Mouse (Mus musculus) CH12.LX (cell line): ENCODE data around the gene Cmbl. TPM values are rescaled to one million over a fixed set of nuclear protein-coding genes. Genes with fewer than 3 reads are reported as not detected.
"Not testable (repeated sequence)": the region's sequence is repeated elsewhere in the genome, so short reads cannot be mapped to it uniquely, and the experiment has no call there.

Experiments
- DNase-seq: peaks from one replicate; pipeline ENCODE4 v3.0.0-alpha.2; 2013; ENCODE audit errors: extremely low read depth
- H3K27ac ChIP-seq: 2 replicates; pipeline ENCODE4 v1.5.1; 2012; ENCODE audit warnings: low read depth, mild to moderate bottlenecking, control low read depth, moderate library complexity; ENCODE audit not compliant: insufficient read depth
- H3K27me3 ChIP-seq: replicated peaks from 2 replicates; pipeline ENCODE3; 2012; ENCODE audit warnings: inconsistent platforms
- H3K36me3 ChIP-seq, 2 experiments: replicated peaks in 1 of 2; 2 replicates each; pipeline versions ENCODE3 to v1.6.1; 2012; ENCODE audit warnings: inconsistent platforms in 1 of 2, low read length in 1 of 2, mild to moderate bottlenecking in 1 of 2, mixed read lengths in 1 of 2, moderate library complexity in 1 of 2; ENCODE audit not compliant: control insufficient read depth in 1 of 2, insufficient read depth in 1 of 2
- H3K4me1 ChIP-seq, 2 experiments: 2 replicates each; pipeline ENCODE4 v1.6.1; 2012; ENCODE audit warnings: inconsistent platforms in 1 of 2, moderate library complexity in 1 of 2; ENCODE audit not compliant: insufficient read depth in 2 of 2, control insufficient read depth in 1 of 2
- H3K4me2 ChIP-seq: 2 replicates; pipeline ENCODE4 v1.6.1; 2012; ENCODE audit warnings: low read depth, mild to moderate bottlenecking, control low read depth; ENCODE audit not compliant: poor library complexity, insufficient read depth, severe bottlenecking
- H3K4me3 ChIP-seq, 3 experiments: fragments of 150-350 bp in 1 of 3; sonication (generic) in 1 of 3; replicated peaks in 1 of 3; 2 replicates each; pipeline versions ENCODE3 to v1.5.1; 2011 to 2012; ENCODE audit warnings: low read depth in 2 of 3, low read length in 2 of 3, mild to moderate bottlenecking in 2 of 3, moderate library complexity in 2 of 3, control low read depth in 1 of 3, improper control_type of control experiment in 1 of 3, inconsistent platforms in 1 of 3, mixed read lengths in 1 of 3; ENCODE audit not compliant: poor library complexity in 1 of 3
- H3K79me2 ChIP-seq: replicated peaks from 2 replicates; pipeline ENCODE4 v1.6.1; 2012; ENCODE audit warnings: mild to moderate bottlenecking, moderate library complexity; ENCODE audit not compliant: control insufficient read depth, poor library complexity, insufficient read depth, severe bottlenecking; ENCODE audit errors: extremely low read depth
- H3K9ac ChIP-seq: 2 replicates; pipeline ENCODE4 v1.6.1; 2012; ENCODE audit warnings: low read depth, mild to moderate bottlenecking, control low read depth, moderate library complexity; ENCODE audit not compliant: insufficient read depth
- H3K9me3 ChIP-seq: replicated peaks from 2 replicates; pipeline ENCODE3; 2012; ENCODE audit warnings: low read length, inconsistent platforms, mixed read lengths
- BHLHE40 ChIP-seq: IDR thresholded peaks from 2 replicates; pipeline ENCODE4 v1.6.1; 2011; ENCODE audit warnings: mild to moderate bottlenecking, low read depth, low read length, improper control_type of control experiment
- CHD1 ChIP-seq: IDR thresholded peaks from 2 replicates; pipeline ENCODE4 v1.6.1; 2012; ENCODE audit warnings: low read depth, low read length, improper control_type of control experiment, inconsistent platforms
- CHD2 ChIP-seq: IDR thresholded peaks from 2 replicates; pipeline ENCODE4 v1.6.1; 2011; ENCODE audit warnings: low read length, improper control_type of control experiment
- CTCF ChIP-seq, 2 experiments: IDR thresholded peaks in 1 of 2; conservative IDR thresholded peaks in 1 of 2; 2 replicates each; pipeline ENCODE4 v1.5.1; 2011 to 2012; ENCODE audit warnings: low read depth in 2 of 2, low read length in 2 of 2, improper control_type of control experiment in 1 of 2, inconsistent platforms in 1 of 2, mild to moderate bottlenecking in 1 of 2, moderate library complexity in 1 of 2
- E2F4 ChIP-seq: IDR thresholded peaks from 2 replicates; pipeline ENCODE4 v1.6.1; 2011; ENCODE audit warnings: low read depth, low read length, improper control_type of control experiment; ENCODE audit not compliant: insufficient replicate concordance
- EP300 ChIP-seq: IDR thresholded peaks from 2 replicates; pipeline ENCODE4 v1.6.1; 2011; ENCODE audit warnings: low read length, improper control_type of control experiment
- HCFC1 ChIP-seq: IDR thresholded peaks from 2 replicates; pipeline ENCODE4 v1.6.1; 2012; ENCODE audit warnings: low read depth, mild to moderate bottlenecking, inconsistent platforms, low read length, improper control_type of control experiment
- JUN ChIP-seq: IDR thresholded peaks from 2 replicates; pipeline ENCODE4 v1.6.1; 2011; ENCODE audit warnings: low read depth, mild to moderate bottlenecking, low read length, improper control_type of control experiment, moderate library complexity; ENCODE audit not compliant: insufficient read depth
- MAFK ChIP-seq: IDR thresholded peaks from 2 replicates; pipeline ENCODE4 v1.6.1; 2011; ENCODE audit warnings: low read length, improper control_type of control experiment; ENCODE audit not compliant: insufficient replicate concordance
- MAZ ChIP-seq: IDR thresholded peaks from 2 replicates; pipeline ENCODE4 v1.6.1; 2012; ENCODE audit warnings: low read depth, mild to moderate bottlenecking, inconsistent platforms, low read length, improper control_type of control experiment, moderate library complexity
- MEF2A ChIP-seq: IDR thresholded peaks from 2 replicates; pipeline ENCODE4 v1.6.1; 2014; ENCODE audit warnings: low read depth, mild to moderate bottlenecking, inconsistent platforms, low read length, improper control_type of control experiment, borderline replicate concordance
- MXI1 ChIP-seq: IDR thresholded peaks from 2 replicates; pipeline ENCODE4 v1.6.1; 2011; ENCODE audit warnings: mild to moderate bottlenecking, low read depth, low read length, improper control_type of control experiment
- NRF1 ChIP-seq: IDR thresholded peaks from 2 replicates; pipeline ENCODE4 v1.6.1; 2014; ENCODE audit warnings: low read depth, mild to moderate bottlenecking, inconsistent platforms, low read length, improper control_type of control experiment, moderate library complexity
- RCOR1 ChIP-seq: conservative IDR thresholded peaks from 2 replicates; pipeline ENCODE4 v1.6.1; 2012; ENCODE audit warnings: low read depth, mild to moderate bottlenecking, inconsistent platforms, low read length, improper control_type of control experiment
- SMC3 ChIP-seq: IDR thresholded peaks from 2 replicates; pipeline ENCODE4 v1.6.1; 2011; ENCODE audit warnings: low read depth, low read length, improper control_type of control experiment
- UBTF ChIP-seq: IDR thresholded peaks from 2 replicates; pipeline ENCODE4 v1.6.1; 2012; ENCODE audit warnings: low read depth, mild to moderate bottlenecking, inconsistent platforms, low read length, improper control_type of control experiment, moderate library complexity
- ZC3H11A ChIP-seq: IDR thresholded peaks from 2 replicates; pipeline ENCODE4 v1.6.1; 2012; ENCODE audit warnings: low read depth, mild to moderate bottlenecking, inconsistent platforms, low read length, improper control_type of control experiment
- dilution Hi-C: fragments of 300-500 bp; cut with MboI; formaldehyde crosslinking; loops from 2 replicates; pipeline ENCODE4 v1.14.3; 2020; ENCODE audit warnings: low sequenced_read_pairs; ENCODE audit not compliant: extremely low pct_unique_long_range_greater_than_20kb, extremely low pct_ligation_motif_present
- in situ Hi-C: fragments of 300-500 bp; cut with MboI; formaldehyde crosslinking; loops from 3 replicates; pipeline ENCODE4 v1.14.3; 2019; ENCODE audit warnings: low sequenced_read_pairs, low pct_ligation_motif_present, low pct_unique_long_range_greater_than_20kb, mixed read lengths
- polyA plus RNA-seq: library from polyadenylated mRNA; unstranded; fragments of >175 nt; gene quantifications from 2 replicates; pipeline ENCODE4 v1.2.1, GENCODE M21; 2012; ENCODE audit warnings: low read depth; ENCODE audit not compliant: insufficient read length
- total RNA-seq, 2 experiments: library from RNA; depleted of rRNA; stranded (reverse); fragments of 300-350 nt in 1 of 2; fragments of >200 nt in 1 of 2; gene quantifications; 2 replicates each; pipeline ENCODE4 v1.2.3; 2012 to 2014

Cmbl gene
- total and polyA plus RNA-seq, 3 experiments, result 0.27 TPM; not detected in 2

- Histone ChIP-seq H3K9ac (no peak overlapping the region), H3K4me2 (no peak overlapping the region), H3K36me3 (no peaks in the 10 kb centered on the region), H3K9me3 (no peaks in the 10 kb centered on the region), H3K27ac (no peak overlapping the region), H3K4me3 (no peak overlapping the region), H3K27me3 (no peaks in the 10 kb centered on the region), H3K79me2 (no peaks in the 10 kb centered on the region), H3K4me1 (peaks cover 0 to 16% of the 10 kb centered on the region in 2 experiments; a peak in 2 of 4 replicates)
- TF ChIP-seq E2F4, result no peak
- no peak for TF ChIP-seq RCOR1
- TF ChIP-seq JUN, result no peak
- TF ChIP-seq MEF2A, result no peak
- no peak for TF ChIP-seq EP300
- TF ChIP-seq UBTF, result no peak
- DNase-seq, result no peak
- in situ Hi-C loops (no loop called here), dilution Hi-C loops (no loop called here)
Observed at GRCm38 (mm10) chr15:31576076-31576475, 10.9 kb downstream of the Cmbl start.

- H3K79me2 ChIP-seq, H3K4me2 ChIP-seq, H3K9me3 ChIP-seq, H3K9ac ChIP-seq, H3K4me3 ChIP-seq, DNase-seq, H3K36me3 ChIP-seq, H3K27ac ChIP-seq, dilution Hi-C loops, H3K27me3 ChIP-seq: not testable (repeated sequence)
- in situ Hi-C loops, result loop anchor here (10.0 kb wide), 1 partner anchor 46 kb away; the partner anchor contains the start of gene March6
- peaks cover 10 to 19% of the 10 kb centered on the region in 2 experiments; a peak in 3 of 4 replicates for H3K4me1 ChIP-seq
Observed at GRCm38 (mm10) chr15:31581086-31581485, 15.9 kb downstream of the Cmbl start.

- Histone ChIP-seq H3K4me1 (peaks cover 10 to 25% of the 10 kb centered on the region in 2 experiments; a peak in 3 of 4 replicates), H3K27me3 (no peaks in the 10 kb centered on the region), H3K79me2 (no peaks in the 10 kb centered on the region), H3K27ac (no peak overlapping the region), H3K9ac (no peak overlapping the region)
- DNase-seq, result no peak
- TF ChIP-seq RCOR1, result no peak
- TF ChIP-seq ZC3H11A, result no peak
- TF ChIP-seq HCFC1, result no peak
- TF ChIP-seq MEF2A, result no peak
- no peak for TF ChIP-seq SMC3
- no peak for TF ChIP-seq BHLHE40
- TF ChIP-seq CHD1, result no peak
- no peak for TF ChIP-seq CHD2
- TF ChIP-seq MXI1, result no peak
- no peak for TF ChIP-seq UBTF
- no peak for TF ChIP-seq CTCF (conservative IDR thresholded peaks at IDR 0.05 in 1 of 2, IDR thresholded peaks at IDR 0.05 in 1 of 2; ENCODE audit: low read depth in 2 of 2, low read length in 2 of 2)
- no peak for TF ChIP-seq MAZ
- no peak for TF ChIP-seq NRF1
- no peak for TF ChIP-seq MAFK
- TF ChIP-seq, all 38 proteins: peak for 0
- Histone ChIP-seq H3K4me3 (no peak overlapping the region), H3K36me3 (no peaks in the 10 kb centered on the region), H3K4me2 (no peak overlapping the region), H3K9me3 (no peaks in the 10 kb centered on the region)
- in situ Hi-C loops, result loop anchor here (10.0 kb wide), 1 partner anchor 49 kb away; the partner anchor contains the start of gene March6
- dilution Hi-C loops, result no loop called here
Observed at GRCm38 (mm10) chr15:31583304-31584085, 18.3 kb downstream of the Cmbl start.
